Mouse (Mus musculus) heart, embryonic 10.5 days (tissue): ENCODE data around the gene Smc1a. TPM values are rescaled to one million over a fixed set of nuclear protein-coding genes. Genes with fewer than 3 reads are reported as not detected.
"Not testable (repeated sequence)": the region's sequence is repeated elsewhere in the genome, so short reads cannot be mapped to it uniquely, and the experiment has no call there.

ENCODE experiments used
- DNase-seq: peaks from one replicate; pipeline ENCODE4 v3.0.0-alpha.2; 2017; ENCODE audit warnings: low spot score
- H3K27ac ChIP-seq: fragments of 300-500 bp; sonication (generic); 2 replicates; pipeline ENCODE4 v1.5.1; 2016; ENCODE audit warnings: mild to moderate bottlenecking
- H3K27me3 ChIP-seq: fragments of 300-500 bp; sonication (generic); 2 replicates; pipeline ENCODE4 v1.6.1; 2016; ENCODE audit warnings: mild to moderate bottlenecking; ENCODE audit not compliant: poor library complexity, insufficient read depth, severe bottlenecking
- H3K36me3 ChIP-seq: fragments of 300-500 bp; sonication (generic); 2 replicates; pipeline ENCODE4 v1.6.1; 2016; ENCODE audit warnings: mild to moderate bottlenecking, moderate library complexity
- H3K4me1 ChIP-seq: fragments of 300-500 bp; sonication (generic); 2 replicates; pipeline ENCODE4 v1.6.1; 2016; ENCODE audit warnings: mild to moderate bottlenecking
- H3K4me3 ChIP-seq: fragments of 300-500 bp; sonication (generic); 2 replicates; pipeline ENCODE4 v1.5.1; 2016; ENCODE audit warnings: mild to moderate bottlenecking, moderate library complexity
- H3K9me3 ChIP-seq: fragments of 300-500 bp; sonication (generic); 2 replicates; pipeline ENCODE4 v1.6.1; 2016; ENCODE audit warnings: mild to moderate bottlenecking, moderate library complexity
- WGBS: fragments of 180-500 bp; shearing (Covaris S2); methylation state at CpG from one replicate; pipeline ENCODE4 v1.1.7; 2016; 5-methylcytosine and 5-hydroxymethylcytosine counted together
- polyA plus RNA-seq: library from polyadenylated mRNA; unstranded; fragments of >200 nt; fragmentation: Nextera tagmentation; extraction: Ambion mirVana; gene quantifications from 2 replicates; pipeline ENCODE4 v1.2.1, GENCODE M21; 2016

The Smc1a gene
- polyA plus RNA-seq, 1 experiment from 2014 or later = 88.5 TPM

- DNase-seq = no peak
- Histone ChIP-seq H3K36me3 (peaks cover 33% of the 10 kb centered on the region), H3K4me3 (no peak overlapping the region), H3K9me3 (no peaks in the 10 kb centered on the region), H3K27me3 (peaks cover 27% of the 10 kb centered on the region; the same call in 1 of the 2 replicates), H3K4me1 (no peaks in the 10 kb centered on the region), H3K27ac (no peak overlapping the region)
- WGBS = 73% methylated on average over 3 of the region's 3 CpGs
Measured at GRCm38 (mm10) chrX:152052546-152052945, 36.3 kb downstream of the Smc1a start.

GRCm38 (mm10) chrX:152054094-152054493, 37.9 kb downstream of the Smc1a start:
- WGBS = 71% methylated on average over 1 of the region's 1 CpGs
- no peak for DNase-seq
- peaks cover 29% of the 10 kb centered on the region for H3K36me3 ChIP-seq
- H3K4me3 ChIP-seq = no peak overlapping the region
- H3K4me1 ChIP-seq = no peaks in the 10 kb centered on the region
- H3K27me3 ChIP-seq = peaks cover 34% of the 10 kb centered on the region; the same call in 1 of the 2 replicates
- no peaks in the 10 kb centered on the region for H3K9me3 ChIP-seq
- H3K27ac ChIP-seq = no peak overlapping the region

GRCm38 (mm10) chrX:152065674-152066073, 49.4 kb downstream of the Smc1a start:
- Histone ChIP-seq H3K27me3 (peaks cover 40% of the 10 kb centered on the region; the same call in 1 of the 2 replicates), H3K4me3 (no peak overlapping the region), H3K4me1 (no peaks in the 10 kb centered on the region), H3K27ac (no peak overlapping the region), H3K9me3 (no peaks in the 10 kb centered on the region), H3K36me3 (peaks cover 22% of the 10 kb centered on the region)
- DNase-seq = no peak
- 80% methylated on average over 2 of the region's 2 CpGs for WGBS

GRCm38 (mm10) chrX:152067789-152068188, 51.6 kb downstream of the Smc1a start:
- 0 out of 2 replicates have a peak, but pooled peaks cover 4% of the 10 kb centered on the region for H3K36me3 ChIP-seq
- 64% methylated on average over 1 of the region's 1 CpGs for WGBS

GRCm38 (mm10) chrX:152089832-152090614, 73.8 kb downstream of the Smc1a start:
- DNase-seq, H3K36me3 ChIP-seq, H3K27ac ChIP-seq, H3K4me1 ChIP-seq, H3K9me3 ChIP-seq, H3K4me3 ChIP-seq: not testable (repeated sequence)
- WGBS = 51% methylated on average over 7 of the region's 7 CpGs
- peaks cover 65% of the 10 kb centered on the region for H3K27me3 ChIP-seq

More at GRCm38 (mm10) chrX:152067789-152068188, 51.6 kb downstream of the Smc1a start:
- DNase-seq = no peak
- Histone ChIP-seq H3K9me3 (no peaks in the 10 kb centered on the region), H3K4me1 (no peaks in the 10 kb centered on the region), H3K27ac (no peak overlapping the region), H3K27me3 (peaks cover 26% of the 10 kb centered on the region; the same call in 1 of the 2 replicates), H3K4me3 (no peak overlapping the region)

GRCm38 (mm10) chrX:152097572-152097971, 81.3 kb downstream of the Smc1a start:
- Histone ChIP-seq H3K4me3 (no peak overlapping the region), H3K27me3 (peaks cover 43% of the 10 kb centered on the region), H3K4me1 (no peaks in the 10 kb centered on the region), H3K36me3 (no peaks in the 10 kb centered on the region), H3K27ac (no peak overlapping the region), H3K9me3 (no peaks in the 10 kb centered on the region)
- 50% methylated on average over 1 of the region's 1 CpGs for WGBS
- DNase-seq = no peak

Other genes starting within 250 kb of the Smc1a start
- 42.6 and 53.0 TPM in 2 replicates for gene Huwe1, start 215.6 kb upstream of the Smc1a start, polyA plus RNA-seq
- gene Hsd17b10, start 14.6 kb upstream of the Smc1a start, polyA plus RNA-seq = 193 and 201 TPM in 2 replicates
- gene Ribc1, start 133 bp upstream of the Smc1a start, polyA plus RNA-seq = 3.2 and 4.1 TPM in 2 replicates
- gene Iqsec2, start 127.8 kb downstream of the Smc1a start, polyA plus RNA-seq = 7.7 and 17.3 TPM in 2 replicates
- gene Kdm5c, start 216.6 kb downstream of the Smc1a start, polyA plus RNA-seq = 44.0 and 59.4 TPM in 2 replicates